Mouse (Mus musculus) forebrain, embryonic 11.5 days (tissue): ENCODE results near the gene Parp11. TPM values are rescaled to one million over a fixed set of nuclear protein-coding genes. Genes with fewer than 3 reads are reported as not detected.

Experiments used
- ATAC-seq: fragments of 200-750 bp; cut with Nextera tagmentation; replicated peaks from 2 replicates; pipeline ENCODE4 v1.8.0; 2017; ENCODE audit warnings: moderate TSS enrichment; ENCODE audit not compliant: low FRiP score
- DNase-seq: peaks from one replicate; pipeline ENCODE4 v3.0.0-alpha.2; 2017; ENCODE audit warnings: low spot score
- H3K27ac ChIP-seq: fragments of 300-500 bp; sonication (generic); 2 replicates; pipeline ENCODE4 v1.5.1; 2014; ENCODE audit warnings: low read depth, low read length
- H3K27me3 ChIP-seq: fragments of 300-500 bp; sonication (generic); 2 replicates; pipeline ENCODE4 v1.6.1; 2014; ENCODE audit warnings: mild to moderate bottlenecking, low read length, mixed read lengths; ENCODE audit not compliant: control insufficient read depth, insufficient read depth
- H3K36me3 ChIP-seq: fragments of 300-500 bp; sonication (generic); 2 replicates; pipeline ENCODE4 v1.6.1; 2014; ENCODE audit warnings: mild to moderate bottlenecking, low read length, moderate library complexity, mixed read lengths; ENCODE audit not compliant: control insufficient read depth, insufficient read depth
- H3K4me1 ChIP-seq: fragments of 300-500 bp; sonication (generic); replicated peaks from 2 replicates; pipeline ENCODE4 v1.6.1; 2014; ENCODE audit warnings: low read length, mixed read lengths; ENCODE audit not compliant: control insufficient read depth, insufficient read depth
- H3K4me2 ChIP-seq: fragments of 300-500 bp; sonication (generic); 2 replicates; pipeline ENCODE4 v1.6.1; 2014; ENCODE audit warnings: low read depth, mild to moderate bottlenecking, low read length, moderate library complexity, mixed read lengths; ENCODE audit not compliant: severe bottlenecking
- H3K4me3 ChIP-seq: fragments of 300-500 bp; sonication (generic); 2 replicates; pipeline ENCODE4 v1.5.1; 2014; ENCODE audit warnings: low read depth, low read length
- H3K9ac ChIP-seq: fragments of 300-500 bp; sonication (generic); 2 replicates; pipeline ENCODE4 v1.6.1; 2014; ENCODE audit warnings: low read length
- H3K9me3 ChIP-seq: fragments of 300-500 bp; sonication (generic); 2 replicates; pipeline ENCODE4 v1.6.1; 2016; ENCODE audit warnings: low read length, mixed read lengths; ENCODE audit not compliant: control insufficient read depth
- WGBS: fragments of 180-500 bp; shearing (Covaris S2); extraction: QIAGEN DNeasy Blood & Tissue Kit; methylation state at CpG from one replicate; pipeline ENCODE4 v1.1.7; 2014; 5-methylcytosine and 5-hydroxymethylcytosine counted together
- polyA plus RNA-seq: library from polyadenylated mRNA; unstranded; fragments of >200 nt; fragmentation: Nextera tagmentation; extraction: Ambion mirVana; gene quantifications from 2 replicates; pipeline ENCODE4 v1.2.1, GENCODE M21; 2014

The Parp11 gene
- polyA plus RNA-seq, 1 experiment from 2014 or later, result 59.2 TPM

GRCm38 (mm10) chr6:127453407-127454343 is 7.0 kb downstream of the Parp11 start:
- Histone ChIP-seq H3K9me3 (no peaks in the 10 kb centered on the region), H3K27me3 (no peaks in the 10 kb centered on the region), H3K36me3 (no peaks in the 10 kb centered on the region), H3K4me3 (peak overlapping the region; percentile 64), H3K9ac (peak overlapping the region; percentile 83), H3K27ac (peak overlapping the region; percentile 93), H3K4me1 (peaks cover 15% of the 10 kb centered on the region), H3K4me2 (peak overlapping the region; percentile 67)
- WGBS, result under 1% methylated on average over 69 of the region's 70 CpGs
- ATAC-seq, result peak; percentile 85
- peak; percentile 92 for DNase-seq

GRCm38 (mm10) chr6:127454344-127454707 is 7.7 kb downstream of the Parp11 start:
- 44% methylated on average over 10 of the region's 10 CpGs for WGBS
- Histone ChIP-seq H3K36me3 (no peaks in the 10 kb centered on the region), H3K27ac (peak overlapping the region; percentile 93), H3K27me3 (no peaks in the 10 kb centered on the region), H3K9ac (peak overlapping the region; percentile 83), H3K9me3 (no peaks in the 10 kb centered on the region), H3K4me3 (peak overlapping the region; percentile 64), H3K4me1 (peaks cover 13% of the 10 kb centered on the region), H3K4me2 (peak overlapping the region; percentile 67)
- DNase-seq (no peak), ATAC-seq (no peak)

GRCm38 (mm10) chr6:127454809-127455208 is 8.2 kb downstream of the Parp11 start:
- H3K4me3 ChIP-seq, result peak overlapping the region; percentile 64
- H3K4me2 ChIP-seq, result peak overlapping the region; percentile 67
- no peaks in the 10 kb centered on the region for H3K27me3 ChIP-seq
- WGBS, result 93% methylated on average over 6 of the region's 6 CpGs
- no peaks in the 10 kb centered on the region for H3K9me3 ChIP-seq
- peak overlapping the region; percentile 83; the same call in 1 of the 2 replicates for H3K9ac ChIP-seq
- no peak for ATAC-seq
- no peak for DNase-seq
- no peak overlapping the region for H3K27ac ChIP-seq
- no peaks in the 10 kb centered on the region for H3K36me3 ChIP-seq
- H3K4me1 ChIP-seq, result peaks cover 13% of the 10 kb centered on the region

- ATAC-seq (no peak), DNase-seq (no peak)
- Histone ChIP-seq H3K36me3 (no peaks in the 10 kb centered on the region), H3K4me2 (no peak overlapping the region), H3K9me3 (no peaks in the 10 kb centered on the region), H3K27ac (no peak overlapping the region), H3K27me3 (no peaks in the 10 kb centered on the region), H3K9ac (no peak overlapping the region), H3K4me1 (peaks cover 9% of the 10 kb centered on the region), H3K4me3 (no peak overlapping the region)
- 94% methylated on average over 4 of the region's 4 CpGs for WGBS
Measured at GRCm38 (mm10) chr6:127455440-127455839, 8.8 kb downstream of the Parp11 start.

- no peaks in the 10 kb centered on the region for H3K36me3 ChIP-seq
- peaks cover 4% of the 10 kb centered on the region; the same call in 1 of the 2 replicates for H3K4me1 ChIP-seq
- ATAC-seq (no peak), DNase-seq (no peak)
- H3K9ac ChIP-seq, result no peak overlapping the region
- no peak overlapping the region for H3K4me2 ChIP-seq
- 89% methylated on average over 2 of the region's 2 CpGs for WGBS
- H3K27me3 ChIP-seq, result no peaks in the 10 kb centered on the region
- no peak overlapping the region for H3K27ac ChIP-seq
- no peaks in the 10 kb centered on the region for H3K9me3 ChIP-seq
- no peak overlapping the region for H3K4me3 ChIP-seq
Measured at GRCm38 (mm10) chr6:127456769-127457168, 10.1 kb downstream of the Parp11 start.

- H3K27ac ChIP-seq, result no peak overlapping the region
- no peaks in the 10 kb centered on the region for H3K27me3 ChIP-seq
- no peaks in the 10 kb centered on the region for H3K9me3 ChIP-seq
- WGBS, result 95% methylated on average over 2 of the region's 2 CpGs
- no peak overlapping the region for H3K4me3 ChIP-seq
- ATAC-seq (no peak), DNase-seq (no peak)
- H3K9ac ChIP-seq, result no peak overlapping the region
- no peak overlapping the region for H3K4me2 ChIP-seq
- no peaks in the 10 kb centered on the region for H3K4me1 ChIP-seq
- no peaks in the 10 kb centered on the region for H3K36me3 ChIP-seq
Measured at GRCm38 (mm10) chr6:127459776-127460175, 13.1 kb downstream of the Parp11 start.

GRCm38 (mm10) chr6:127461491-127461890 is 14.9 kb downstream of the Parp11 start:
- ATAC-seq (no peak), DNase-seq (no peak)
- H3K36me3 ChIP-seq, result no peaks in the 10 kb centered on the region
- no peak overlapping the region for H3K9ac ChIP-seq
- no peak overlapping the region for H3K27ac ChIP-seq
- 94% methylated on average over 4 of the region's 4 CpGs for WGBS
- no peaks in the 10 kb centered on the region for H3K9me3 ChIP-seq
- H3K27me3 ChIP-seq, result no peaks in the 10 kb centered on the region
- H3K4me1 ChIP-seq, result no peaks in the 10 kb centered on the region
- no peak overlapping the region for H3K4me3 ChIP-seq
- H3K4me2 ChIP-seq, result no peak overlapping the region

- Histone ChIP-seq H3K27me3 (no peaks in the 10 kb centered on the region), H3K4me3 (no peak overlapping the region), H3K4me2 (no peak overlapping the region), H3K9me3 (no peaks in the 10 kb centered on the region), H3K4me1 (peaks cover 3% of the 10 kb centered on the region; the same call in 1 of the 2 replicates), H3K36me3 (no peaks in the 10 kb centered on the region), H3K27ac (no peak overlapping the region), H3K9ac (no peak overlapping the region)
- 92% methylated on average over 6 of the region's 6 CpGs for WGBS
- ATAC-seq (no peak), DNase-seq (no peak)
Measured at GRCm38 (mm10) chr6:127462251-127462650, 15.6 kb downstream of the Parp11 start.
